Mouse (Mus musculus): ENCODE results near the gene Gal3st2b. TPM values are rescaled to one million over a fixed set of nuclear protein-coding genes. Genes with fewer than 3 reads are reported as not detected.
"Not testable (repeated sequence)": the region's sequence is repeated elsewhere in the genome, so short reads cannot be mapped to it uniquely, and the experiment has no call there.

The Gal3st2b gene
- total RNA-seq (2021), result under 1 TPM; 0.30 to 0.60 TPM
- long read RNA-seq, experiment 1, partial matches to known transcripts, result 0 of 1 reads
- long read RNA-seq, experiment 1, other reads (novel, unspliced or antisense), result 1 of 1 reads
- long read RNA-seq, experiment 2, result 0 reads

DNA sequence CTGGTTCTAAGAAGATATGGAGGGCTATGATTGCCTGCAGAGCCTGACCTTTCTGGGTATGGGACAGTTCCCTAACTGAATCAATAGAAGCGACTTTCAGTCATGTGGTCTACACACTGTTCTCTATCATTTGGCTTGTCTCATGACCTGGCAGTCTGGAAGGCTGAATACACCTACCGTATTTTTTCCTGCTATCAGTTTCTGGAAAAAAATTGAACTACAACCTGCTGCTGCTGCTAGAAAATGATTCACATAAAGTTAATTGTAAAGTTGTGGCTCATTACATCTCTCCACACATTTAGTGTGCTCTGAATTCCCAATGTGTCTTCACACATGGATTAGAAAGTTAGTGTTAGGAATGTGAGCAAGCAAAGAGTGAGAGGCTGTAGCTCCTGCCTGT lies at the start of gene Gal3st2b:
Gene Gal3st2b (plus strand): TSS at position 301 of the 400 bp plus-strand sequence.
- not testable (repeated sequence) for DNase-seq (ENCODE audit: low spot score in 2 of 2)

- DNase-seq (ENCODE audit: low spot score in 2 of 2), result not testable (repeated sequence)
Measured at GRCm38 (mm10) chr1:93871594-93872105, 46.5 kb upstream of the Gal3st2b start.

- not testable (repeated sequence) for DNase-seq (ENCODE audit: low spot score in 2 of 2)
Measured at GRCm38 (mm10) chr1:93874405-93874804, 43.7 kb upstream of the Gal3st2b start.

- DNase-seq (ENCODE audit: low spot score in 2 of 2), result not testable (repeated sequence)
Measured at GRCm38 (mm10) chr1:93881778-93882177, 36.3 kb upstream of the Gal3st2b start.

GRCm38 (mm10) chr1:93890936-93891335 lies 27.2 kb upstream of the Gal3st2b start:
- DNase-seq (ENCODE audit: low spot score in 2 of 2), result not testable (repeated sequence)

DNA sequence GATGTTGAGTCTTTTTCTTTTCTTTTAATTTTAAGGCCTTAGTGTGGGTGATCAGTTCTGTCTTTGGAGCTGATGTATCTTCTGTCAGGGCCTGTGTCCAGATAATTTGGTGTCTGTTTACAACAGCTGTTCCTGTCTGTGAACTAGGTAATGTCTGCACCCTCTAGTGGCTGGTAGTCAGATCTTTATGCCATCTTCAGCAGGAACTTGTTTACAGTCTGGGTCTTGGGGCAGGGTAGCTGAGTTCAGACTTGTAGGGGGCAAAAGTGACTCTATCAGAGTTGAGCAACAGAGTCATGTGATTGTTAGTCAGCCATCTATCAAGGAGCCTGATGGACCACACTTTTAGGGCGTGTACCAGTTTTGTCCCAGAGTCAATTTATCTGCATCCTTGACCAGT lies 20.7 kb upstream of the Gal3st2b start:
- DNase-seq (ENCODE audit: low spot score in 2 of 2), result not testable (repeated sequence)

- DNase-seq (ENCODE audit: low spot score in 2 of 2), result not testable (repeated sequence)
Measured at GRCm38 (mm10) chr1:93901291-93901690, 16.8 kb upstream of the Gal3st2b start.

GRCm38 (mm10) chr1:93906690-93907089 lies 11.4 kb upstream of the Gal3st2b start:
- DNase-seq (ENCODE audit: low spot score in 2 of 2), result not testable (repeated sequence)

- not testable (repeated sequence) for DNase-seq (ENCODE audit: low spot score in 2 of 2)
Measured at GRCm38 (mm10) chr1:93908977-93909586, 9.0 kb upstream of the Gal3st2b start.

- DNase-seq (ENCODE audit: low spot score in 2 of 2), result not testable (repeated sequence)
Measured at GRCm38 (mm10) chr1:93911877-93912276, 6.2 kb upstream of the Gal3st2b start.

DNA sequence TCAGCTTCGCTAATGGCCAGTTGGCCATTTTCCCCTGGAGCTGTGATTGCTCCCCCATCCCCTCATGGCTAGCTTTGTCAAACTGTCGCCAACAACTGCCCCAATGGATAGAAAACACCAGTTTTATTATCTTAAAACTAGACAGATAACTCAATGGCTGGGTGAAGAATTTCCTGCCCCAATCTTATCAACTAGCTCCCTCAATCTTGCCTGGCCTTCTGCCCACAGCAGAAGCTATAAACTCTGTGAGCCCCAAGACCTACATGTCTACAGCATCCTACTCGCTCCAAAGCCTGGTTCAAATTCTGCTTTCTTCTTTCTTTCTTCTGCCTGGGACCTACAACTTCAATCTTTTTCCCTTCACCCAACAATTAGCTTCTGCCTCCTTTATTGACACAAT lies 951 bp upstream of the Gal3st2b start:
- DNase-seq (ENCODE audit: low spot score in 2 of 2), result not testable (repeated sequence)

- not testable (repeated sequence) for DNase-seq (ENCODE audit: low spot score in 2 of 2)
Measured at GRCm38 (mm10) chr1:93918775-93919174, 664 bp downstream of the Gal3st2b start.

- DNase-seq (ENCODE audit: low spot score in 2 of 2), result not testable (repeated sequence)
Measured at GRCm38 (mm10) chr1:93919321-93919720, 1.2 kb downstream of the Gal3st2b start.

DNA sequence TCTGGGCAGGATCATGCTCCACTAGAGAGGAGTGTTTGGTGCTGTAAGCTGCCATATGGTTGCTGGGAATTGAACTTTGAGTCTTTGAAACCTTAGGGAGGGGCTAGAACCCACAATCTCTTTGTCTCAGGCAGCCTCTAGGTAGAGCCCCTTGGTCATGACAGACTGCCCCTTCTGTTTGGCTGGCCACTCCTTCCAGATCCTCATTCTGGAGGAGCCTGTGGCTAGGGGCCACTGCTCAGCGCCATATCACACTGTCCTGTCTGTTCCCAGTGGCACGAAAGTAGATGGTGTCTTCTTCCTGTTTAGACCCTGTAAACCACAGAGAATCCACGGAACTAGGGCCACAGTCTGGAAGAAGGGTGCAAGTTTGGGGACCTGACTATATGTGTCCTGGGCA lies 4.5 kb downstream of the Gal3st2b start:
- DNase-seq (ENCODE audit: low spot score in 2 of 2), result not testable (repeated sequence)

- DNase-seq (ENCODE audit: low spot score in 2 of 2), result not testable (repeated sequence)
Measured at GRCm38 (mm10) chr1:93923098-93923497, 5.0 kb downstream of the Gal3st2b start.

DNA sequence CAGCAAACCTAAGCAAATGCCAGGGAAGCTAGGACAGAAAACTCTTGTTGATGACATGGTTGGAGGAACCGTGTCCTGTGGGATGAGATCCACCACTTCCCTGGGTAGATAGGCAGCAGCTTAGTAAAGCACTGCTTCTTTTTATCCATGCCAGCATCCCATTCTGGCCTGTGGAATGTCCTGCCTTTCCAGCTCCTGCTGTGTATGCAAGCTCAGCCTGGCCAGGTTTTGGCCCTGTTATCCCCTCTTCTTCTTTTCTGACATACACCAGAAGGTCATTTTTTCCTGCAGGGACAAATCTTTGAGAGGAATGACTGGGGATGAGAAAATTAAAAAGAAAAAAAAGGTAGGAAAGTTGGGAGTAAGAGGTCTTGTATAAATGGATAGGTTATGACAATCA lies 17.3 kb downstream of the Gal3st2b start:
- DNase-seq (ENCODE audit: low spot score in 2 of 2), result not testable (repeated sequence)

- not testable (repeated sequence) for DNase-seq (ENCODE audit: low spot score in 2 of 2)
Measured at GRCm38 (mm10) chr1:93937807-93938206, 19.7 kb downstream of the Gal3st2b start.

DNA sequence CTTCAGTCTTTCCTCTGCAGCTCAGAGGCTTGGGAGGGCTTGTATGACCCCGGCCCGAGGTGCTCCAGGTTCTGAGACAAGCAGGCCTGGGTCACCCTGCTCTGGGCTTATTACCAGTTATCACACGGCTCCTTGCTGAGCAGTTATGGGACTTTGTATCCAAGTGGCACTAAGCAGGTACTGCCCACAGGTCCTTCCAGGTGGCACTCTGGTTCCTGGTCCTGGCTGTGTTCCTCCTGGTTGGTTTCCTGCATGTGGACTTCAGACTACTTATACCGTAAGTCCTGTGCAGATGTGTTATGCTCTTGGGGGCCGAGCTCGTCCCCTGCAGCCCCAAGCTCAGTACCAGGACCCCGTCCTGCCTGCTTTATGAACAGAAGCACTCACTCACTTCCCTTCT lies 20.3 kb downstream of the Gal3st2b start:
- not testable (repeated sequence) for DNase-seq (ENCODE audit: low spot score in 2 of 2)

DNA sequence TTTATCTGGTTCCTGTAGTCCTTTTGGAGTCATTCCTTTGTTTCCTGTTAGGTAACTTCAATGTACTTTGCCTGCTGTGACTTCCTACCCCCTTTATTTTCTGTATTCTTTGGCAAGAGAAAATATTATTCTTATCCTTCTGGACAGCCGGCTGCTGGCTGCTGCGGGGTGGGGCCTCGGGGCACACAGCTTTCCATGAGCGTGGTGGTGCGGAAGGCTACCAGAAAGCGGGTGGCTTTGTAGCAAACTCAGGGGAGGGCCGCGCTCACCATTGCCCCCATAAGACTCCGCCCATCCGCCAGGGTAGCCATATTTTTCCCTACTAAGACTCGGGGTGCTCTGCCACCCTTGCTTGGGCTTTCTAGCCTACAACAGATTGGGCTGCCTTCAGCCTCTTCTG lies 31.0 kb downstream of the Gal3st2b start:
- not testable (repeated sequence) for DNase-seq (ENCODE audit: low spot score in 2 of 2)

DNA sequence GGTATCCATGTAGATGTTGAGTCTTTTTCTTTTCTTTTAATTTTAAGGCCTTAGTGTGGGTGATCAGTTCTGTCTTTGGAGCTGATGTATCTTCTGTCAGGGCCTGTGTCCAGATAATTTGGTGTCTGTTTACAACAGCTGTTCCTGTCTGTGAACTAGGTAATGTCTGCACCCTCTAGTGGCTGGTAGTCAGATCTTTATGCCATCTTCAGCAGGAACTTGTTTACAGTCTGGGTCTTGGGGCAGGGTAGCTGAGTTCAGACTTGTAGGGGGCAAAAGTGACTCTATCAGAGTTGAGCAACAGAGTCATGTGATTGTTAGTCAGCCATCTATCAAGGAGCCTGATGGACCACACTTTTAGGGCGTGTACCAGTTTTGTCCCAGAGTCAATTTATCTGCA lies 48.4 kb downstream of the Gal3st2b start:
- not testable (repeated sequence) for DNase-seq (ENCODE audit: low spot score in 2 of 2)

- DNase-seq (ENCODE audit: low spot score in 2 of 2), result not testable (repeated sequence)
Measured at GRCm38 (mm10) chr1:93970380-93970779, 52.3 kb downstream of the Gal3st2b start.

DNA sequence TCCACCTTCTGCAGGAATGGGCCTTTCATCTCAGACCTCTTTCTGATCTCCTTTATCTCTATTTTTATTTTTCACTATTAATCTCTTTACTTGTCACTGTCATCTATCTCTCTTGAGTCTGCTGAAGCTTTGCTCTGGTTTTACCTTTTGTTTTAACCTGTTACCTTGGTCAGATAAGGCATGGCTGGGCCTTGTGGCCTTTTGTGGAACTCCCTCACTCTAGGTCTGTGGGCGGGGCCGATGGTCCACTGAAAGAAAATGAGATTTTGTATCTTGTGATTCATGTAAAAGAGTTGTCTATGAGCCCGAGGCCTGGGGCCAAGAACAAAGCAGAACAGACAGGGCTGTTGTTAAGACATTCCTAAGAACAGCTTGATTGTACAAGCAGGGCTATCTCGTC lies 52.7 kb downstream of the Gal3st2b start:
- DNase-seq (ENCODE audit: low spot score in 2 of 2), result not testable (repeated sequence)

DNA sequence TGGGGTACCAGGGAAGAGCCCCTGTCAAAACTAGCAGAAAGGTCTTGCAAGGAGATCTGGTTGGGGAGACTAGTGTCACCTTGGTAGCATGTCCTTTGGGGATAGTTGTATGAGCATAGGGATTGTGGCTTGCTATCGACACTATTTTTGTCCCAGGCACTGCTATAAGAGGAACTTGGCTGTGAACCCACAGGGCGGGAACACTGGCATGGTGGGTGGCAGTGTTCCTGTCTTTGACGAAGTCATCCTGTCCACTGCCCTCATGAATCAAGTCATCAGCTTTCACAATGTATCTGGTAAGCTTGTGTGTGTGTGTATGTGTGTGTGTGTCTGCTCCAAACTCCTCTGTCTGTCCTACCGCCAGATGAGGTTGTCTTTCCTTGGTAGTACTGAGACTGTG lies 57.7 kb downstream of the Gal3st2b start:
- not testable (repeated sequence) for DNase-seq (ENCODE audit: low spot score in 2 of 2)

Measured in layer of hippocampus, postnatal 14 days (tissue).